Mouse (Mus musculus) A20 (cell line): ENCODE data around the gene Vmn2r31.
"Not testable (repeated sequence)": the region's sequence is repeated elsewhere in the genome, so short reads cannot be mapped to it uniquely, and the experiment has no call there.

Experiments
- DNase-seq: peaks from one replicate; pipeline ENCODE4 v3.0.0-alpha.2; 2011; ENCODE audit warnings: low read depth, low spot score

The Vmn2r31 gene

GRCm38 (mm10) chr7:7399603-7400002 is at the start of gene Vmn2r31:
Vmn2r31 (minus strand) TSS chr7:7399703.
- not testable (repeated sequence) for DNase-seq

- DNase-seq: not testable (repeated sequence)
These were observed 25.1 kb downstream of the Vmn2r31 start, which contains the start of gene Gm45783 for GRCm38 (mm10) chr7:7374431-7374830. Gm45783 (minus strand) TSS chr7:7374573.

DNA sequence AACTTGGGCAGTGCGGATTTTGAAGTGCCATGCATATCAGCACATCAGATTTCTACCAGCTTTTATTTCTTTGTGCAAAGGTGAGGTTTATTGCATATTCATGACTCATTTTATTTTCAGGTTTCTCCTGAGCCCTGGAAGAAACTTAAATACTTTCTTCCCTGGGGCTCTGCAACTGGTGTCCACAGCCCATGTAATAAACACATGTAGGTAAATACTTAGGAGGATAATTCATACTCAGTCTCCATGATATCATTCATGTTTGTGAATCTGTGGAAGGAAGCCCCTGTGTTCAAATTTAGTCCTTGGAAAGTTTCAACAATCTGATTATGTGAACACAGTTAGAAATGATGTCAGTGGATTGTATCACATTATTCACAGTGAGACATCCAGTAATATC is 62.0 kb downstream of the Vmn2r31 start, which contains the start of gene Vmn2r30:
Gene Vmn2r30 (minus strand): TSS at position 101 of the 400 bp plus-strand sequence.
- DNase-seq: not testable (repeated sequence)
